Mouse (Mus musculus) embryonic fibroblast, embryonic 13.5 days (primary cell): ENCODE results near the gene Nepn.

Experiments
- CTCF ChIP-seq: IDR thresholded peaks from 2 replicates; pipeline ENCODE4 v1.5.1; 2011; ENCODE audit warnings: mild to moderate bottlenecking, control low read depth, low read length, moderate library complexity, borderline replicate concordance; ENCODE audit not compliant: insufficient read depth
- POLR2A ChIP-seq: IDR thresholded peaks from 2 replicates; pipeline ENCODE4 v1.6.1; 2011; ENCODE audit warnings: low read depth, mild to moderate bottlenecking, control low read depth, low read length, moderate library complexity

- TF ChIP-seq POLR2A (no peak), CTCF (no peak)
Observed at GRCm38 (mm10) chr10:52360241-52360735, 28.5 kb upstream of the Nepn start.
